Mouse (Mus musculus): ENCODE measurements around the gene Gm9048. TPM values are rescaled to one million over a fixed set of nuclear protein-coding genes. Genes with fewer than 3 reads are reported as not detected.
A peak's percentile ranks its signal among the peaks of the same experiment; 100 is the strongest.
"Not testable (repeated sequence)": the region's sequence is repeated elsewhere in the genome, so short reads cannot be mapped to it uniquely, and the experiment has no call there.

Gene Gm9048
- total RNA-seq (2022), result not detected

DNA sequence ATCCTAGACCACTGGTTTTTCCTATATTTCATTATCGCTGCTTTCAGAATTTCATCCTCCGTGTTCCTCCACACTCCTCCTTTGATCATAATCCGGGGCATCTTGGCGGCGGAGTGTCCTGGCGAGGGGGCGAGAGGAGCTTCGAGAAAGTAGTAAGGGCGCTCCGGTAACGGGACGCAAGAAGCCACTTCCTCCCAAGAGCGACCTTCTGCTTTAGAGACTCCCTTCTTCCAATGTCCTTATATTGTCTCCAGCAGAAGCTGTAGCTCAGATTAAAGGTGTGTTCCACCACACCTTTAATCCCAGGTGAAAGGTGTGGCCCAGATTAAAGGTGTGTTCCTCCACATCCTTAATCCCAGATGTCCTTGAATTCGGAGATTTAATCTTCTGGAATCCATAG, at the start of gene Gm9048:
TSS of gene Gm9048 (minus strand) at position 101 of the 400 bp plus-strand sequence.
- DNase-seq (ENCODE audit: low spot score in 2 of 2), result not testable (repeated sequence)

DNA sequence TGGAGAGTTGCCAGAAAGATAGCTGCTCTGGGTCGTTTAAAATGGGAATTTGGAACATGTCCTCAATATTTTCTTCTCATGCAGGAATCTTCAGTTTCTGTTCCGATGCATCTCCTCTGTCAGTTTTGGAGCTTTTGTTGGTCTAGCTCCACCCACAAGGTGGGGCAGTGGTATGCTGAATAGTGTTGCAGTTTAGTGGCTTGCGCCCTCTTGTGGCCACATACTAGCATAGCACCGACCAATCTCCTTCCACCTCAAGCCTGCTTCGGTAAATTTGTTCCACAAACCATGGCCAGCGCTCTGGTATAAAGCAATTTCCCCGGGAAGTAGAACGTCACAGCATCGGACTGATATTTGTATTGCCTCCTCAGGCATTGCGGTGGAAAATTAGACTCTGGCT, 22.0 kb upstream of the Gm9048 start:
- DNase-seq (ENCODE audit: low spot score in 2 of 2), result peak; percentile 52 to 62

DNA sequence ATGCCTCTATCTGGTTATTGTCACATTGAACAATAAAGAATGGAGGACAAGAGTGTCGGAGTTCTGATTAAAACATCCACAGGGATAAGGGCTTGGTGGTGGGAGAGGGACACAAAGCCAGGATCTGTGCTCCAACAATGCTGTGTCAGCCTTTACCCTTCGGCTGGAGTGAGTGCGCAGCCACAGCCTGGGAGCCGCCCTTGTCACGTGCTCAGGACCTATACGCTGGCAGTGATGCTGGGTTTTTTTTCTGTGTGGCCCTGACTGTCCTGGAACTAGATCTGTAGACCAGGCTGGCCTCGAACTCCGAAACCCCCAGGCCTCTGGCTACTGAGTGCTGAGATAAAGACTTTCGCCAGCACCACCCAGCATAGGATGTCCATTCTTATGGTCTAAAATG, 21.0 kb upstream of the Gm9048 start:
- no peak for DNase-seq (ENCODE audit: low spot score in 2 of 2)

DNA sequence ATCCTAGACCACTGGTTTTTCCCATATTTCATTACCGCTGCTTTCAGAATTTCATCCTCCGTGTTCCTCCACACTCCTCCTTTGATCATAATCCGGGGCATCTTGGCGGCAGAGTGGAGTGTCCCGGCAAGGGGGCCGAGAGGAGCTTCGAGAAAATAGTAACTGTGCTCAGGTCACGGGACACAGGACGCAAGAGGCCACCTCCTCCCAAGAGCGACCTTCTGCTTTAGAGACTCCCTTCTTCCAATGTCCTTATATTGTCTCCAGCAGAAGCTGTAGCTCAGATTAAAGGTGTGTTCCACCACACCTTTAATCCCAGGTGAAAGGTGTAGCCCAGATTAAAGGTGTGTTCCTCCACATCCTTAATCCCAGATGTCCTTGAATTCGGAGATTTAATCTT, 5.5 kb upstream of the Gm9048 start, which contains the start of gene Gm9049:
TSS of gene Gm9049 (minus strand) at position 101 of the 400 bp plus-strand sequence.
- DNase-seq (ENCODE audit: low spot score in 2 of 2), result not testable (repeated sequence)

DNA sequence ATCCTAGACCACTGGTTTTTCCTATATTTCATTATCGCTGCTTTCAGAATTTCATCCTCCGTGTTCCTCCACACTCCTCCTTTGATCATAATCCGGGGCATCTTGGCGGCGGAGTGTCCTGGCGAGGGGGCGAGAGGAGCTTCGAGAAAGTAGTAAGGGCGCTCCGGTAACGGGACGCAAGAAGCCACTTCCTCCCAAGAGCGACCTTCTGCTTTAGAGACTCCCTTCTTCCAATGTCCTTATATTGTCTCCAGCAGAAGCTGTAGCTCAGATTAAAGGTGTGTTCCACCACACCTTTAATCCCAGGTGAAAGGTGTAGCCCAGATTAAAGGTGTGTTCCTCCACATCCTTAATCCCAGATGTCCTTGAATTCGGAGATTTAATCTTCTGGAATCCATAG, 5.3 kb downstream of the Gm9048 start, which contains the start of gene Gm9046:
TSS of gene Gm9046 (minus strand) at position 101 of the 400 bp plus-strand sequence.
- DNase-seq (ENCODE audit: low spot score in 2 of 2), result not testable (repeated sequence)

DNA sequence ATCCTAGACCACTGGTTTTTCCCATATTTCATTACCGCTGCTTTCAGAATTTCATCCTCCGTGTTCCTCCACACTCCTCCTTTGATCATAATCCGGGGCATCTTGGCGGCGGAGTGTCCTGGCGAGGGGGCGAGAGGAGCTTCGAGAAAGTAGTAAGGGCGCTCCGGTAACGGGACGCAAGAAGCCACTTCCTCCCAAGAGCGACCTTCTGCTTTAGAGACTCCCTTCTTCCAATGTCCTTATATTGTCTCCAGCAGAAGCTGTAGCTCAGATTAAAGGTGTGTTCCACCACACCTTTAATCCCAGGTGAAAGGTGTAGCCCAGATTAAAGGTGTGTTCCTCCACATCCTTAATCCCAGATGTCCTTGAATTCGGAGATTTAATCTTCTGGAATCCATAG, 10.7 kb downstream of the Gm9048 start, which contains the start of gene Gm9045:
TSS of gene Gm9045 (minus strand) at position 101 of the 400 bp plus-strand sequence.
- not testable (repeated sequence) for DNase-seq (ENCODE audit: low spot score in 2 of 2)

DNA sequence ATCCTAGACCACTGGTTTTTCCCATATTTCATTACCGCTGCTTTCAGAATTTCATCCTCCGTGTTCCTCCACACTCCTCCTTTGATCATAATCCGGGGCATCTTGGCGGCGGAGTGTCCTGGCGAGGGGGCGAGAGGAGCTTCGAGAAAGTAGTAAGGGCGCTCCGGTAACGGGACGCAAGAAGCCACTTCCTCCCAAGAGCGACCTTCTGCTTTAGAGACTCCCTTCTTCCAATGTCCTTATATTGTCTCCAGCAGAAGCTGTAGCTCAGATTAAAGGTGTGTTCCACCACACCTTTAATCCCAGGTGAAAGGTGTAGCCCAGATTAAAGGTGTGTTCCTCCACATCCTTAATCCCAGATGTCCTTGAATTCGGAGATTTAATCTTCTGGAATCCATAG, 16.2 kb downstream of the Gm9048 start, which contains the start of gene Gm9044:
TSS of gene Gm9044 (minus strand) at position 101 of the 400 bp plus-strand sequence.
- not testable (repeated sequence) for DNase-seq (ENCODE audit: low spot score in 2 of 2)

DNA sequence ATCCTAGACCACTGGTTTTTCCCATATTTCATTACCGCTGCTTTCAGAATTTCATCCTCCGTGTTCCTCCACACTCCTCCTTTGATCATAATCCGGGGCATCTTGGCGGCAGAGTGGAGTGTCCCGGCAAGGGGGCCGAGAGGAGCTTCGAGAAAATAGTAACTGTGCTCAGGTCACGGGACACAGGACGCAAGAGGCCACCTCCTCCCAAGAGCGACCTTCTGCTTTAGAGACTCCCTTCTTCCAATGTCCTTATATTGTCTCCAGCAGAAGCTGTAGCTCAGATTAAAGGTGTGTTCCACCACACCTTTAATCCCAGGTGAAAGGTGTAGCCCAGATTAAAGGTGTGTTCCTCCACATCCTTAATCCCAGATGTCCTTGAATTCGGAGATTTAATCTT, 21.6 kb downstream of the Gm9048 start, which contains the start of gene Gm9040:
TSS of gene Gm9040 (minus strand) at position 101 of the 400 bp plus-strand sequence.
- DNase-seq (ENCODE audit: low spot score in 2 of 2), result not testable (repeated sequence)

DNA sequence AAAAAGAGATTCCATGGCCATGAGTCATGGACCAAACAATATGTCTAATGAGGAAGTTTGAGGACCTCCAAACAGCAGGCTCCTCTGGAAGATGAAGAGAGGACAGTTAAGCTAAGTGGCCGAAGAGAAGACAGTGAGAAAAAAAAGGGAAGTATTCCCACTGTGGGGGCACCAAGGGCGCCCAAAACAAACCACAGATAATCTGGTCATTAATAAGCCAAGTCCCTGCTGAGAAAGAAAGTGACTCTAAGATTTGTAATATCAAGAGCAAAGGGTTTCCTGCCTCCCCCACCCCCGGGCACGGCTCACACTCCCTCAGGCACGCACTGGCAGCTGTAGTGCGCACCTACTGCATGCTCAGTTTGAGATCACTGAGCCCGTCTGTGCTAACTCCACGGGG, 29.5 kb downstream of the Gm9048 start:
- no peak for DNase-seq (ENCODE audit: low spot score in 2 of 2)

DNA sequence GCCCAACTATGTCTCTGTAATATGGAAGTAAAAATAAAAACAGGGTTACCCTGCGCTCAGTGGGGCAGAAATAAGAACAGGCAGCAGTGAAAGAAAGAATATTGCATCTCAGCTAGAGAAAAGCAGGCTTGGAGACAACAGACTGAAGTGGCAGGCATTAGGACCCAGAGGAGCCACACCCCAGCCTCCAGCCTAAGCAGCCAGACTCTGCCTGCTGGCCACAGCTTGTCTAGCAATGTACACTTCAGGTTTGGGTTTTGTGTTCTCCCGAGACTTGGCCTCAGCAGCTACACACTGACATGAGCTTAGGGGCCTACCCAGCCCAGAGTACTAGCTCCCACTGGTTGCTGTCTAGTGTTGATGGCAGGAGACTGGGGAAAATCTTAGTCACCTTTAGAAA, 46.3 kb downstream of the Gm9048 start:
- DNase-seq (ENCODE audit: low spot score in 2 of 2), result not testable (repeated sequence)

Other genes starting within 250 kb of the Gm9048 start
- gene Mdm1, start 206.9 kb downstream of the Gm9048 start, total RNA-seq (2022), result 1 to 10 TPM; 6.2 to 9.9 (median 7.2) TPM
- gene Il22, start 143.7 kb downstream of the Gm9048 start, total RNA-seq (2022), result under 1 TPM in 1 of 4 experiments, not detected in 3; 0.46 TPM
- gene Gm32717, start 107.9 kb downstream of the Gm9048 start, total RNA-seq (2022), result under 1 TPM; 0.57 to 1.00 (median 0.76) TPM
- under 1 TPM; 0.57 to 1.00 (median 0.76) TPM for gene Gm32802, start 90.0 kb downstream of the Gm9048 start, total RNA-seq (2022)
- gene Iltifb, start 53.6 kb downstream of the Gm9048 start, total RNA-seq (2022), result not detected
- not detected for gene Gm9040, start 21.7 kb downstream of the Gm9048 start, total RNA-seq (2022)
- not detected for gene Gm9044, start 16.3 kb downstream of the Gm9048 start, total RNA-seq (2022)
- not detected for gene Gm9045, start 10.8 kb downstream of the Gm9048 start, total RNA-seq (2022)
- gene Gm9046, start 5.4 kb downstream of the Gm9048 start, total RNA-seq (2022), result not detected
- not detected for gene Gm9049, start 5.4 kb upstream of the Gm9048 start, total RNA-seq (2022)
- not detected for gene Ifng, start 92.4 kb upstream of the Gm9048 start, total RNA-seq (2022)

All from left cerebral cortex, adult 8-10 months (tissue).